Mouse (Mus musculus): Measurements from ENCODE around the gene Megf11.
A peak's percentile ranks its signal among the peaks of the same experiment; 100 is the strongest.

Megf11 gene

GRCm38 (mm10) chr9:64519921-64520746, 134.7 kb downstream of the Megf11 start:
- no peak for DNase-seq (ENCODE audit: low read depth, low spot score)

GRCm38 (mm10) chr9:64520747-64521283, 135.4 kb downstream of the Megf11 start:
- no peak for DNase-seq (ENCODE audit: low read depth, low spot score)

GRCm38 (mm10) chr9:64523264-64524045, 138.0 kb downstream of the Megf11 start:
- DNase-seq (ENCODE audit: low read depth, low spot score) = no peak

GRCm38 (mm10) chr9:64528061-64528460, 142.6 kb downstream of the Megf11 start:
- no peak for DNase-seq (ENCODE audit: low read depth, low spot score)

- no peak for DNase-seq (ENCODE audit: low read depth, low spot score)
Observed at GRCm38 (mm10) chr9:64528595-64528994, 143.2 kb downstream of the Megf11 start.

GRCm38 (mm10) chr9:64531935-64532334, 146.5 kb downstream of the Megf11 start:
- DNase-seq (ENCODE audit: low read depth, low spot score) = peak; percentile 20

GRCm38 (mm10) chr9:64532711-64533242, 147.4 kb downstream of the Megf11 start:
- DNase-seq (ENCODE audit: low read depth, low spot score) = no peak

- no peak for DNase-seq (ENCODE audit: low read depth, low spot score)
Observed at GRCm38 (mm10) chr9:64533488-64534119, 148.2 kb downstream of the Megf11 start.

GRCm38 (mm10) chr9:64534313-64534712, 148.9 kb downstream of the Megf11 start:
- DNase-seq (ENCODE audit: low read depth, low spot score) = no peak

GRCm38 (mm10) chr9:64534856-64535539, 149.6 kb downstream of the Megf11 start:
- no peak for DNase-seq (ENCODE audit: low read depth, low spot score)

- DNase-seq (ENCODE audit: low read depth, low spot score) = no peak
Observed at GRCm38 (mm10) chr9:64537821-64538220, 152.4 kb downstream of the Megf11 start.

GRCm38 (mm10) chr9:64542246-64542645, 156.8 kb downstream of the Megf11 start:
- no peak for DNase-seq (ENCODE audit: low read depth, low spot score)

- DNase-seq (ENCODE audit: low read depth, low spot score) = no peak
Observed at GRCm38 (mm10) chr9:64543125-64543524, 157.7 kb downstream of the Megf11 start.

- DNase-seq (ENCODE audit: low read depth, low spot score) = peak; percentile 65
Observed at GRCm38 (mm10) chr9:64546344-64546991, 161.0 kb downstream of the Megf11 start.

- no peak for DNase-seq (ENCODE audit: low read depth, low spot score)
Observed at GRCm38 (mm10) chr9:64548332-64548731, 162.9 kb downstream of the Megf11 start.

- no peak for DNase-seq (ENCODE audit: low read depth, low spot score)
Observed at GRCm38 (mm10) chr9:64551307-64551706, 165.9 kb downstream of the Megf11 start.

- DNase-seq (ENCODE audit: low read depth, low spot score) = peak; percentile 21
Observed at GRCm38 (mm10) chr9:64552046-64552445, 166.6 kb downstream of the Megf11 start.

- DNase-seq (ENCODE audit: low read depth, low spot score) = no peak
Observed at GRCm38 (mm10) chr9:64553441-64553840, 168.0 kb downstream of the Megf11 start.

GRCm38 (mm10) chr9:64555620-64556019, 170.2 kb downstream of the Megf11 start:
- DNase-seq (ENCODE audit: low read depth, low spot score) = no peak

- DNase-seq (ENCODE audit: low read depth, low spot score) = no peak
Observed at GRCm38 (mm10) chr9:64557110-64557745, 171.8 kb downstream of the Megf11 start.

All from R1 (cell line).